Mouse (Mus musculus) monocyte, adult 5-6 weeks (primary cell): ENCODE data around the gene Sfi1. TPM values are rescaled to one million over a fixed set of nuclear protein-coding genes. Genes with fewer than 3 reads are reported as not detected.
"Not testable (repeated sequence)": the region's sequence is repeated elsewhere in the genome, so short reads cannot be mapped to it uniquely, and the experiment has no call there.

Source experiments
- ATAC-seq: fragments of 153-309, 156-312 bp; replicated peaks from 2 replicates; pipeline ENCODE4 v1.8.0; 2017; ENCODE audit warnings: mild to moderate bottlenecking; ENCODE audit not compliant: low TSS enrichment, insufficient number of reproducible peaks, severe bottlenecking, poor library complexity, low FRiP score
- total RNA-seq: library from RNA; stranded (forward); fragments of 200-1000, 200-491, 200-594 nt; gene quantifications from 3 replicates; pipeline ENCODE4 v1.2.3, GENCODE M21; 2017

Sfi1 gene
- total RNA-seq, 1 experiment from 2014 or later, result 30.9 TPM

DNA sequence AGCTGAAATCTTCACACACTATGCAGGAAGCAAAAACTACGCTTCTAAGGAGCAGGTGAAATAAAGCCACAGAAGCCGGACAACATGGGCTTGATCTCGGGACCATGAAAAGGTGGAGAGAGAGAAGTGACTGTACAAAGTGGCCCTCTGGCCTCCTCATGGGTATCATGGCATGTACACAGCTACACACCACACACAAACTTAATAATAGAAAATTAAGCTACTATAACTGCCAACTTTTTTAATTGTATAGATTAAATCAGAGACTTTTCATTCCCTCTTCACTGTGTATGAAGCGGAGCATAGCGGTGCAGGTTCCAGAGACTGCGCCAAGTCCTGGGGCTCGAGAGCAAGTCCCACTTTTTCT, 13.6 kb downstream of the Sfi1 start:
- ATAC-seq, result not testable (repeated sequence)

DNA sequence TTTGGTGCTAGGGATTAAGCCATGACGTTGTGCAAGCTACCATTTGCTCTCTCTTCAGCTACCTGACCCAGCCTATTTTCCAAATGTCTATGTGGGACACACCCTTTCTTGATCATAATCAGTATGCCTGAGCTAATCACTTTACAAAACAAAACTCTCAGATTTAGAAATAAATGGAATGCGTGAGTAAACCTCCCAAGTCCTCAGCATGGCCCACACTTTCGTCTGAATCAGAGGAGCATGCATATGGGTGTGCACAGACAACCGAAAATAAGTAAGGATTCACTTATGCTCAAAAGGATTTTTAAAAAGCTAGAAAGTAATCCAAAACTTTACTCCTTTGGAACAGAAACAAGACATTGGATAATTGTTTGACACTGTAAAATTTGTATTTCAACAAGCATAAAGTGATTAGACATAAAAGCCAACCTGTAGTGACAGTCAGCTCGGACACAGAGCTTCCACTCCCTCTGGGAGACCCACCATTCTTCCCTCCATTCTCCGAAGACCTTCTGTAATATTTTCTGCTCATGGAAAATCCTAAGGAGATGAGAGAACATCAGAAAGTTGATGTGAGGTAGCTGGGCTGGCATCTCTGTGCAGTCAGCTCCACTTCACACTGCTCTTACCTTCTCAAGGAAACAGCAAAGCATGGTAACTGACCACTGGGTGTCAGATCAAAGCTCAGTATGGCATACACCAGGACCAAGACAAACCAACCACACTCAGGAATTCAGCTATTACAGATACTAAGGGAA, 14.1 kb downstream of the Sfi1 start:
- not testable (repeated sequence) for ATAC-seq

DNA sequence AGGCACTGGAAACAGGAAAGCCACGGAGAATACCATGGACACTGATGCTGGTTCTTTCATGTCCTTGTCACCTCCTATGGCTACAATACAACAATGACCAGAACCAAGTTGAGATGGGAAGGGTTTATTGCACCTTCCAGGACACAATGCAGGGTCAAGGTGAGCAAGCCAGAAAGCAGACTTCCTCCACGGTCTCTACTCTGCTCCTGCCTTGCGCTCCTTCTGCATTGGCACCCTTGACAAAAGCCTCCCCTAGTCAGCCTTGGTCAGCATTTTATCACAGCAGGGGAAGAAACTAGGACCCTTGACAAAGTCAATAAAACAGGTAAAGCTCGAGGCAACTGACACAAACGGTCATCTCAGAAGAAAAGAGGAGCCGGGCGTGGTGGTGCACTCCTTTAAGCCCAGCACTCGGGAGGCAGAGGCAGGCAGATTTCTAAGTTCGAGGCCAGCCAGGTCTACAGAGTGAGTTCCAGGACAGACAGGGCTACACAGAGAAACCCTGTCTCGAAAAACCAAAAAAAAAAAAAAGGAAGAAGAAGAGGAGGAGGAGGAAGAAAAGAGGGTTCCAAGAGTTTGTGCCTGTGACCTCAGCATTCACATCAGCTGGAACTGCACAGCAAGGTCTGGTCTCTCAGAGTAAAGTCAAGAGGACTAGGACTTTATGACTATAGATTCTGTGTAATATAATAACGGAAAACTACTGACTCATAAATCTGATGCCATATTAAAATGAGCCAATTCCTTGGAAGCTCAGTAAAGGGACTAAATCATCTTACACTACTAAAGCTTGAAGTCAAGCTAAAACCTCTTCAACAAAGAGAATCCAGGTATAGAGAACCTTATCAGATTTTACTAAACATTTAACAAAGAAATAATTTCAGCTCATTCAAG, 19.6 kb downstream of the Sfi1 start:
- ATAC-seq, result peak; percentile 37

DNA sequence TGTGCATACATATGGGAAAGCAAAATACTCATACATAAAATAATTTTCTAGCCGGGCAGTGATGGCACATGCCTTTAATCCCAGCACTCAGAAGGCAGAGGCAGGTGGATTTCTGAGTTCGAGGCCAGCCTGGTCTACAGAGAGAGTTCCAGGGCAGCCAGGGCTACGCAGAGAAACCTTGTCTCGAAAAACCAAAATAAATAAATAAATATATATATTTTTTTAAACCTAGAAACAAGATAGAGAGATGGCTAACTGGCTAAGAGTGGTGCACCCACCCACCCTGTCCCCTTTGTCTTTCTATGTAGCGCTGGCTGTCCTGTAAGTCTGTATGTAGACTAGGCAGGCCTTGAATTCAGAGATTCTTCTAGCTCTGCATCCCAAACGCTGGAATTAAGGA, 20.7 kb downstream of the Sfi1 start:
- ATAC-seq, result not testable (repeated sequence)

DNA sequence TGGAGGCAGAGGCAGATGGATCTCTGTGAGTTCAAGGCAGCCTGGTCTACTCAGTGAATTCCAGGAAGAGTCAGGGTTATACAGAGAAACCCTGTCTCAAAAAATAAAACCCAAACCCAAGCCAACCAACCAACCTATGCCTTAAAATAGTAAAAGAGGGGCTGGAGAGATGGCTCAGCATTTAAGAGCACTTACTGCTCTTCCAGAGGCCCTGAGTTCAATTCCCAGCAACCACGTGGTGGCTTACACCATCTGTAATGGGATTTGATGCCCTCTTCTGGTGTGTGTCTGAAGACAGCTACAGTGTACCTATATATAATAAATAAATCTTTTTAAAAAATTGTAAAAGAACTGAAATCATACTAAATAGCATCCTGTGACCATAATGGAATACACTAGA, 21.3 kb downstream of the Sfi1 start:
- ATAC-seq, result not testable (repeated sequence)

DNA sequence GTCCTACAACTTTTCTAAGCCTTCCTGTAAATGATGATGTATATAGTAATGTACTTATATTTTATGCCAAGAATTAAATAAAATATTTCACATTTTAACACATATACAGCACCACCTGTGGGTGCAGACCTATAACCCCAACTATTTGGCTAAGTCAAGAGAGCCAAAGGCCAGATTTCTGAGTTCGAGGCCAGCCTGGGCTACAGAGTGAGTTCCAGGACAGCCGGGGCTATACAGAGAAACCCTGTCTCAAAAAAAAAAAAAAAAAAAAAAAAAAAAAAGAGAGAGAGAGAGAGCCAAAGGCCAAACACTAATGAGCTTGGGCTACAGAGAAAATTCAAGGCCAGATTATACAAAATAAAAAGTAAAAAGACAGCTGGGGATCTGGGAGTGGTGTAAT, 24.2 kb downstream of the Sfi1 start:
- not testable (repeated sequence) for ATAC-seq

DNA sequence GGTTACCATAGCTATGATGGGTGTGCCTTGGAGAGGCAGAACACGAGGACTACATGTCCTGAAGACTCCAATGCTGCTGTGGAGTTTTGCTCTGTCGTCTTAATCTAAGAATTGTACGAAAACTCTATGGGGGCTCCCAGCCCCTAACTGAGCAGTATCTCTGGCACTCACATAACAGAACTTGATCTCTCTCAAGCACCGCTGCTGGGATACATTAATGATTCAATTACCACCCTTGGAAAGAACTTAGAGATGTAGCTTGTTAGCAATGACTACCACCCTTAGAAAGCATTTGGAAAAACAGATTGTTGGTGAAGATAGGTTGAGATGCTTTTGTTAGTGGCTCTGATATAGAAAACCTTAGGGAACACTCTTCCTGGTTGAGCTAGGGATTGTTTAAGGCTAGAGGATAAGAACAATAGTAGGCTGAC, 25.7 kb downstream of the Sfi1 start:
- ATAC-seq, result peak; percentile 2; the same call in 1 of the 2 replicates

DNA sequence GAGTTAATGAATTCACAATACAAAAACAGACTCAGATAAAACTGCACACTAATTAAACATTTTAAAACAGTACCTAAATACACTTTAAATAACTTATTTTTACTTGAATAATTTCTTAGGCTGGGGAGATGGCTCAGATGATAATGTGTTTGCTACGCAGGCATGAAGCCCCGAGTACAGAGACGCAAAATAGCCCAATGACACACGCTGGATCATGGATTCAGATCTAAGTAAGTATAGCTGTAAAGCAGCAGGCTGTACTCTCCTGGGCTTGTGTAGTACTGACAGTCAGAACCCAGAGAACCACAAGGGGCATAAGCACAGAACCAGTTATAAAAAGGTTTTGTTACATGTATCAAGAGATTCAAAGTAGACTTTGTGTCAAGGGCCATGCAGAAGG, 26.1 kb downstream of the Sfi1 start:
- ATAC-seq, result peak; percentile 5; the same call in 1 of the 2 replicates

DNA sequence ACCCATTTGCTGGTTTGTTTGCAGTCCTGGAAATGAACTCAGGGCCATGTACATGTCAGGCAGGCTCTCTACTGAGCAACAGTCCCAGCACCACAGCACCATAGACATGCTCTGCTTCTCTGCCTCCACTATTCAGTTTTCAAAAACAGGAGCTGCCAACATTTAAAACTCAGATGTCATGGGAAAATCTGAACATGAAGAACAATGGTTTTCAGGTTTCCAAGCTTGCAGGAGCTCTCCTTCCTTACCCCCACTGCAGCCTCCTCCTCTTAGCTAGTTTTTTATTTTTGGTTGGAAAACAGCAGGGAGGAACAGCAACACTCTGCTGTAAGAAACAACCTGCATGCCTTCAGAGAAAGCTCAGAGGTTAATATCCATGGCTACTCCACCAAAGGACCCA, 26.9 kb downstream of the Sfi1 start:
- not testable (repeated sequence) for ATAC-seq

DNA sequence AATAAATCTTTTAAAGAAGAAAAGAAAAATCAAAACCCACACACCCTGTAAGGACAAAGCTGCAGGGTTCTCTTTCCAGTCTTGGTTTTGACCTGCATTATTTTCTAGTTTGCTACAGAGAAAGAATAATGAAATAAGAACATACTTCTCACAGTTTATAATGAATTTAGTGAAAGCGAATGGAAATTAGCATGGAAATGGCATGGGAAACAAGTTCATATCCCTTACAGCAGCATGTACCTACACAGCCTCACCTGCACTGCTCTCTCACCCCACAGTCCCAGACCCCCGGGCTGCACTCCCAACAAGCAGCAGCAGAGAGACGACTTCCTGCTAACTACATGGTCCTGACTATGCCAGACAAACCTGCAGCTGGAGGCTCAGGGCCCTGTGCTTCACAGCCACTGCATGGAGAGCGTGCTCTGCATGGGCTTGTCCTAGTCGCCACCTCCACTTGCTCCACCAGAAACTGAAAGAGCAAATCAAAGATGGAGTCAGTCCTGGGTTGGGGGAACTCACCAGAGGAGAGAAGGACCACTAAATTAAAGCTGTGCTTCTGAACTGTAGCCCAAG, 28.0 kb downstream of the Sfi1 start:
- ATAC-seq, result peak; percentile 29

DNA sequence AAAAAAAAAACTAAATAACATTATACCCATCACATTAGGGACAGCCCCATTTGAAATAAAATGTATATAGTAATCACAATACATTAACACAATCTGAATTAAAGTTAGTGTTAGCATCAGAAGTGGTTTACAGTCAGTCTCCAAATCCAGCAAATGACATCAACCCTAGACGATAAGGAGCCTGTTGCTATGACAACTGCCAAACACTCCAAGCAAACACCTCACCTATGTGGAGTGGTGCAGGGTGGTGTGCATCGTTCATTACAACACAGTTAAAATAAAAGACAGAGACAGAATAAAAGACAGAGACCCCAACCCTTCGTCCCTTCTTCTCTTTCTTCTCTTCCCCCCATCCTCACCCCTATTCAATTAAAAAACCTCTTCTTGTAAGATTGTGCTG, 29.6 kb downstream of the Sfi1 start:
- ATAC-seq, result not testable (repeated sequence)

DNA sequence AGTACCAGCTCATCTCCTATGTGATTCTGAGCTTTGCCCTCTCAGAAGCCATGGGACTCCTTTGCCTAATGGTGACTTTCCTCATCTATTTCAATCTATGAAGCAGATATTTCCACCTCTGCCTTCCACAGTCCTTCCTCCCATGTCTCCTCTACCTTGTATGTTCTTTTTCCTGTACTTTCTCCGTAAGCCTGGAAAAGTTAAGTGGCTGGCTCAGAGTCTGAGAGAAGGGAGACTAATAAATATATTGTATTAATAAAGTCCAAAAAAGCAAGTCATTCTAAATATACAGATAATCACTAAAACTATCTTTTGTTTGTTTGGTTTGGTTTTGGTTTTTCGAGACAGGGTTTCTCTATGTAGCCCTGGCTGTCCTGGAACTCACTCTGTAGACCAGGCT, 30.1 kb downstream of the Sfi1 start:
- not testable (repeated sequence) for ATAC-seq

DNA sequence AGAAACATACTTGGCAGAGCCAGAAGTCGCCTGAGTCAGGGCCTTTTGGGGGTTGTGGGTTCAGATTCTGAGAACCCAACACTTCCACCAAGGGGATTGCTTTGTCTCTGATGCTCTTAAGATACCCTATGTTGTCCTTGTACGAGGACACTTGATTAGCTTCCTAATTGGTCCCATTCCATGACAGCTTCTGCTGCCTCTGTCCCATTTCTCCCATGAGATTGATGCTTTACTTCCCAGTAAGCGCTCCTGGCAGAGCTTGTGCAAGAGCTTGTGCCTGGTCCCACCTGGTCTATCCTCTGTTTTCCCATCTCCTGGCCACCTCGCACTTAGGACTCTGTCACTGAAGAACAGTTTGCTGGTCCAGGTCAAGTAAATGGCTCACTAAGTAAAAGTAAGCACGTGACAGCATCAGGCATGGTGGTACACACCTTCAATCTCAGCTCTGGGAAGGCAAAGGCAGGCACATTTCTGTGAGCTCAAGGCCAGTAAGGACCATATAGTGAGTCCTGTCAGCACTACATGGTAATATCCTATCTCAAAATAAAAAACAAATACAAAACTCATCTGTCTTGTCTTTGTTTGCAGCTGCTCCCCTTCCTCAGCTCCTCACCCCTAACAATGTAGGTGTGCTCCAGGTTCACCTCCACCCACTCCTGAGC, 30.9 kb downstream of the Sfi1 start:
- 0 out of 2 replicates have a peak, but pooled peaks have one; percentile 7 for ATAC-seq

DNA sequence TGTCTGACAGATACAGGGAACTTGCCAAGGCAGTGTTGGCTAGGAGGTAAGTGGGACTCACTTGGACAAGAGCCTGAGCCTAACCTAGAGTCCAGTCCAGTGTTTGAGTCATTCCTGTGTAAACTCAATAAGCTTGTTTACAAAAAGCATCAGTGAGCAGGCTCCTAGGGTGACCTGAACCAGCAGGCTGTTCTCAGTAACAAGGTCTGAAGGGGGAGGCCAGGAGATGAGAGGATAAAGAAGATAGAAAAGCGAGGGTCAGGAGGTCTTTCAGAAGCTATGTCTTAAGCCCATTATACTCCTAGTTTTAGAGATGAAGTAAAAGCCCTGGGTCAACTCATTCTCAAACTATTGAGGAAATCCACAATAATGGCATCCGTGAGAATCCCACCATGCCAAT, 31.9 kb downstream of the Sfi1 start:
- ATAC-seq, result peak; percentile 3

DNA sequence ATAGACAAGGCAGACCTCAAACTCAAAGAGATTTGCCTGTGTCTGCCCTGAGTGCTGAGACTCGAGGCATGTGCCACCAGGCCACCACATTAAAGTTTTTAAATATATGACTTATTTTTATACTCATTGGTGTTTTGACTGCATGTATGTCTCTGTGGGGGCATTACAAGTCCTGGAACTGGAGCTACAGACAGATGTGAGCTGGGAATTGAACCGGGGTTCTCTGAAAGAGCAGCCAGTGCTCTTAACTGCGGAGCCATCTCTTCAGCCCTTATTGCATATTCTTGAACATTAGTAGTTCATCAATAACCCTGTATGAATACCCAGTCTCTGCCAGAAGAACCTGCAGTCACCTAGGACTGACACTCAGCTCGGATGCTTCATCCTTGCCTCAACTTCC, 34.5 kb downstream of the Sfi1 start:
- not testable (repeated sequence) for ATAC-seq

DNA sequence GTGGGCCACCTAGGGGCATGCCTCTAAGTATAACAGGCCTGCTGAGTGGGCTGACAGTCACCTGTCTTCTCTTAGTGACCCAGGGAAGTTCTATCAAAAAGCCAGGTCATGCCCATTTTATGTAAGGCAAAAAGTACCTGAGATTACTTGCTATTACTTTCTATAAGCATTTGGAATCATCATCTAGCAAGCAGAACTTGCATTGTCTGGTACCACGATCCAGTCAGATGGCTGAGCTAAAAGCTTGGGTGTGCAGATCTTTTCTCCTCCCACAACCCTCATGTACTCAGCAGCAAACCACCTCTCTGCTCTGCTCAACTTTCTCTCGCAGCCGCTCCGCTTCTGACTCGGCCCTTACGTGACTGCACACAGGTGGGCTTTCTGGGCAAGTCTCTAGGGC, 35.3 kb downstream of the Sfi1 start:
- ATAC-seq, result not testable (repeated sequence)

DNA sequence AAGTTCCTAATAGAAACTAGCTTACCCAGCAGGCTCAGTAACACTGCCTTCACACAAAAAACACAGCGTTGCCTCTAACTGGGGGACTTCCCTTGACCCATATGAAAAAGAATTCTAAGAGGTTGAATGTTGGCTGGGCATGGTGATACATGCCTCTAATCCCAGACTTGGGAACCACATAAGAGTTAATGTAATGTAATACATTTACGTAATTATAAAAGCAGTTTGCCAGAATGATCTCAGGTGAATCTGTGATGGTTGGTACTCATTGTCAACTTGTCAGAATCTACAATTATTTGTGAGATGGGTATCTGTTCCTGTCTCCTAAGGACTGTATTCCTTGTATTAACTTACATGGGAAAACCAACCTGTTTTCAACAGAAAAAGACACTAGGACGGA, 36.3 kb downstream of the Sfi1 start:
- not testable (repeated sequence) for ATAC-seq

DNA sequence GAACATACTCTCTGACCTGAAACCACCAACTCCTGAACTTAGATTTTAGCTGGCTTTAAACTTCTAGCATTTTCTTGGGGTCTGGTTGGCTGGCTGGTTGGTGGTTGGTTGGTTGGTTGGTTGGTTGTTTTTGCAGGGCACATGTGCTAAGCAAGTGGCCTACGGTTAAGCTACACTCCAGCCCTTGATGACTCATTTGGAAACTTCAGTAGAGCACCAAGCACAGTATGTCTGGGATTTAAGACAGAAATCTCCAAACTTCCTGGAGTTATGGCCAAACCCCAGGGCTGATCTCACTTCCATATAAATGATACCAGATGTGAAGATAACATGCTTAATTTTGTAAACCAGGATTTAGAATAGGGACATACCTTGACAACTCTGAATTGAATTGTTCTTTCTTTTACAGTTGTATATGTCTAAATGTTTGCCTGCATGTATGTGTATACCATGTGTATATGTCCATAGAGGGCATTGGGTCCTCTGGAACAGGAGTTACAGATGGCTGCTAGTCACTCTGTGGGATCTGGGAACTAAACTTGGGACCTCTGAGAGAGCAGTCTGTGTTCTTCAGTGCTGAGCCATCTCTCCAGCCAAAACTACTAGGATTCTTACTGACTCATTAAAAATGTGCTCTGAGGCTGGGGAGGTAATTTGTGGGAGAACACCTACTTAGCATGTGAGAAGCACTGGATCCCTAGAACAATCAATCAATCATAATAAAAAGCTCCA, 39.4 kb downstream of the Sfi1 start:
- ATAC-seq, result peak; percentile 6; the same call in 1 of the 2 replicates
